Mouse (Mus musculus): ENCODE results near the gene Sec24c. TPM values are rescaled to one million over a fixed set of nuclear protein-coding genes. Genes with fewer than 3 reads are reported as not detected.
"Not testable (repeated sequence)": the region's sequence is repeated elsewhere in the genome, so short reads cannot be mapped to it uniquely, and the experiment has no call there.

Sec24c gene
- polyA plus RNA-seq, 1 experiment from 2014 or later = 69.5 TPM

DNA sequence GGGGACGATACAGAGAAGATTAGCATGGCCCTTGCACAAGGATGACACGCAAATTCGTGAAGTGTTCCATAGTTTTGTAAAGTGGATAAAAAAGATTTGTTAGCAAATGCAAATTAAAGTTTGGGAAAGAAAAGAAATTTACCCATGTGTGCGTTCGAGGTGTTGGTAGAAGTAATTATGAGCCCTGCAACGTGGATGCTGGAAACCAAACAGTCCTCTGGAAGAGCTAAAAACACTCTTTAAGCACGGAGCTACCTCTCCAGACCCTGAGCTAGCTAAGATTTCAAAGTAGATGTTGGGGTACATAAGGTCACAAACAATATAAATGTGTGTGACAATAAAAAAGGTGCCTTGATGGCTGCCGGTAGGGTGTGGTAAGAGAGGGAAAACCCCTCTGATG, 27.4 kb downstream of the Sec24c start:
- WGBS = 72% methylated on average over 8 of the region's 8 CpGs
- no peak for ATAC-seq (ENCODE audit: extremely low read depth, insufficient number of reproducible peaks, low FRiP score, low TSS enrichment)
- Histone ChIP-seq H3K36me3 (peaks cover 40% of the 10 kb centered on the region), H3K4me1 (peaks cover 65% of the 10 kb centered on the region), H3K4me2 (peak overlapping the region; percentile 76), H3K27me3 (replicated peaks) (no peaks in the 10 kb centered on the region), H3K9ac (peak overlapping the region; percentile 96), H3K27ac (replicated peaks) (peak overlapping the region; percentile 93), H3K9me3 (no peaks in the 10 kb centered on the region), H3K4me3 (peak overlapping the region; percentile 91)

DNA sequence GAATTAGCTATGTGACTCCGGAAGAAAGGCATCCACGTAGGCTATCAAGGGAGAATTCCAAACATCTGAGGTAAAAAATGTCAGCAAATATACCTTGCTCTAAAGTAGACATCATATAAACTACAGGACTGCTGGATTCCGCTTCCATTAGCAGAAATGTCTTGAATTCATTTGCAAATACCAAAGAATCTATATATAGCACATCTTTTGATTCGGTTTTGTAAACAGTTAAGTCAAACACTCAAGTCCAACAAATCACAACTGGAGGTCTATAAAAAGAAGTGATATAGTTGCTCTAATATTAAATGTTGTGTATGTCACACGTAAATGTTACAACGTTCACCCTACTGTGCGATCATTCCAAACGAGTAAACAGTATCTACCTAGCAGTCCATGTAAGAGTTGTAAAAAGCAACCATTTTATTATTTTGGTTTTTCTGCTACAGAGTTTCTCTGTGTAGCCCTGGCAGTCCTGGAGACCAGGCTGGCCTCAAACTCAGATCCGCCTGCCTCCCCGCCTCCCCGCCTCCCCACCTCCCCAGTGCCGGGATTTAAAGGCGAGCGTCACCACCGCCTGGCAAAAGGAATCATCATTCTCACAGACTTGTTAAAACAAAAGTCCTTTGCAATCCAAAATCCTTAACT, 28.1 kb downstream of the Sec24c start:
- Histone ChIP-seq H3K36me3 (peaks cover 40% of the 10 kb centered on the region), H3K27me3 (replicated peaks) (no peaks in the 10 kb centered on the region), H3K27ac (replicated peaks) (peak overlapping the region; percentile 93), H3K4me1 (peaks cover 61% of the 10 kb centered on the region), H3K9me3 (no peaks in the 10 kb centered on the region), H3K9ac (peak overlapping the region; percentile 96), H3K4me2 (peak overlapping the region; percentile 76), H3K4me3 (peak overlapping the region; percentile 91)
- 6% methylated on average over 15 of the region's 15 CpGs for WGBS
- 0 out of 2 replicates have a peak, but pooled peaks have one; percentile 35 for ATAC-seq (ENCODE audit: extremely low read depth, insufficient number of reproducible peaks, low FRiP score, low TSS enrichment)

DNA sequence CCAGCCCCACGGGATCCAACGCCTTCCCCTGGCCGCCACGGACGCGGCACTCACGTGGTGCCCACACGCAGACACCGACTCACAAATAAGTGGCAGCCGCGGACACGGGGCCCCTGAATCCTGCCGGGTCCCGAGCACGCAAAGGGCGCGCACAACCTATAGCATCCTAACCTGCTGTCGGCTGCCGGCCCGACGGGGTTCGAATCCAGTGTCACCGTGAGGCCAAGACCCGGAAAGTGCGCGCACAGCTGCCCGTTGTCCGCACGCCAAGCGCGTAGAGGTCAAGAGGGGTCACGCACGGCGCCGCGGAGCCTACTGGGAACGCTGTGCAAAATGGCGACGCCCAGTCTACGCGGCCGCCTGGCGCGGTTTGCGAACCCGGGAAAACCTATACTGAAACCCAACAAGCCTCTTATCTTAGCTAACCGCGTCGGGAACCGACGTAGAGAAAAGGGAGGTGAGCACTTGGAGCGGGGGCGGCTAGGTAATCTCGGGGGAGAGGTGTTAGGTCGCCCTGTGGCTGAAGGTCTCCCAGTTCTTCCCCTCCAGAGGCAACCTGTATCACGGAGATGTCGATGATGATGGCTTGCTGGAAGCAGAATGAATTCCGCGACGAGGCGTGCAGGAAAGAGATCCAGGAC, 28.8 kb downstream of the Sec24c start, which contains the start of gene Chchd1:
Gene Chchd1 (plus strand): TSS at position 266 of the 641 bp plus-strand sequence.
- no peaks in the 10 kb centered on the region for H3K27me3 ChIP-seq (replicated peaks)
- H3K4me1 ChIP-seq = peaks cover 55% of the 10 kb centered on the region
- peak; percentile 66; the same call in 1 of the 2 replicates for ATAC-seq (ENCODE audit: extremely low read depth, insufficient number of reproducible peaks, low FRiP score, low TSS enrichment)
- peaks cover 37% of the 10 kb centered on the region for H3K36me3 ChIP-seq
- peak within 1 kb of the TSS; percentile 93 for H3K27ac ChIP-seq (replicated peaks)
- H3K9me3 ChIP-seq = no peaks in the 10 kb centered on the region
- peak within 1 kb of the TSS; percentile 96 for H3K9ac ChIP-seq
- peak within 1 kb of the TSS; percentile 91 for H3K4me3 ChIP-seq
- under 1% methylated on average over 61 of the region's 61 CpGs for WGBS
- H3K4me2 ChIP-seq = peak within 1 kb of the TSS; percentile 76

DNA sequence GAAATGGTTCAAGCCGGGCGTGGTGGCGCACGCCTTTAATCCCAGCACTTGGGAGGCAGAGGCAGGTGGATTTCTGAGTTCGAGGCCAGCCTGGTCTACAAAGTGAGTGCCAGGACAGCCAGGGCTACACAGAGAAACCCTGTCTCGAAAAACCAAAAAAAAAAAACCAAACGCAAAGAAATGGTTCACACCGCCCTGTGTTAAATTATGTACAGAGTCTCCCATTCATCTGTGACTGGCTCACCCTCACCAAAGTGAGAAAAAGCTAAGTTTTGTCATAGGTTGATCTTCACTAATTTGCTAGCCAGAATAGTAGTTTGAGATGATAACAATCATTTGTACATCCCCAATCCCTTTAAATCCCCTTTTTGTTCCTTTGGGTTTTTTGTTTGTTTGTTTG, 29.4 kb downstream of the Sec24c start:
- Histone ChIP-seq H3K4me2 (peak overlapping the region; percentile 76), H3K36me3 (peaks cover 31% of the 10 kb centered on the region)
- WGBS = 10% methylated on average over 8 of the region's 8 CpGs

DNA sequence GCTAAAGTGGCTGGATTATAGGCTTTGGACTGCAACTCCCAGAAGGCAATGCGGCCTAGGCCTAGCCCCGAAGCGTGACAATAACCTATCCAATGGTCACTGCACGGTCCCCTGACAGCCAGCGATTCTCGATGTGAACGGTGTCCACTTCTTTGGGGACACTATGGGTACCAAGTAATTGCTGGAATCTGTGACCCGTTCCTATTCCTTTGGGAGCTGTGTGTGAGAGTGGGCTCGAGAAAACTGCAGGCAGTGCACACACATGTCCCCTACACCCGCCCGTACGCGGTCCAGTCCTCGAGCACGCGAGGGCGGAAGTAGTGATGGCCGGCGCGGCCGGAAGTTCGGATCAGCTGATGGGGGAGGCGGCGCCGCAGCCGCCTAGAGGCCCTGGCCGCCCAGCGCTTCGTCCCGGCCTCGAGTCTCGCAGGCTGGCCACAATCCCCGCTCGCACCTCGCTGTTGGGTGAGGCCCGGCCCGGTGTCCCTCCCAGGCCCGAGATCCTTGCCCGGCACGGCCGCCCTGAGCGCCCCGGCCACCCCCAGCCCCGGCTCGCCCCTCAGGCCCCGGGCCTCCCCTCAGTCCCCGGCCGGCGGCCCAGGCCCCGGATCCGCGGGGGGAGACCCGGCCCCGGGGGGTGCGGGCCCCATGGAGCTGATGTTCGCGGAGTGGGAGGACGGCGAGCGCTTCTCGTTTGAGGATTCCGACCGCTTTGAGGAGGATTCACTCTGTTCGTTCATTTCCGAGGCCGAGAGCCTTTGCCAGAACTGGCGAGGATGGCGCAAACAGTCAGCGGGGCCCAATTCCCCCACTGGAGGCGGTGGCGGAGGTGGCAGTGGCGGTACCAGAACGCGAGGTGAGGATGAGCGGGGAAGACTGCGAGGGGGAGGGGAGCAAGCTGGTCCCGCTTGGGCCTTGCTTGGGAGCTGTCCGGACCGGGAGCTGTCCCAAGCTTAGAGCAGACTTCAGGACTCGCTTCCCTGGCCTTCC, 33.4 kb downstream of the Sec24c start, which contains the start of gene Zswim8:
Gene Zswim8 (plus strand): TSS at position 352 of the 990 bp plus-strand sequence.
- H3K4me1 ChIP-seq = peaks cover 32% of the 10 kb centered on the region
- no peaks in the 10 kb centered on the region for H3K9me3 ChIP-seq
- H3K27ac ChIP-seq (replicated peaks) = peak within 1 kb of the TSS; percentile 91
- peak within 1 kb of the TSS; percentile 87 for H3K4me2 ChIP-seq
- ATAC-seq (ENCODE audit: extremely low read depth, insufficient number of reproducible peaks, low FRiP score, low TSS enrichment) = peak; percentile 84
- peak within 1 kb of the TSS; percentile 99 for H3K4me3 ChIP-seq
- H3K9ac ChIP-seq = peak within 1 kb of the TSS; percentile 99
- H3K27me3 ChIP-seq (replicated peaks) = no peaks in the 10 kb centered on the region
- under 1% methylated on average over 75 of the region's 80 CpGs for WGBS
- H3K36me3 ChIP-seq = peaks cover 45% of the 10 kb centered on the region

More for the DNA sequence above, 29.4 kb downstream of the Sec24c start:
- Histone ChIP-seq H3K4me3 (peak overlapping the region; percentile 91), H3K9ac (peak overlapping the region; percentile 96), H3K27ac (replicated peaks) (peak overlapping the region; percentile 93), H3K4me1 (peaks cover 53% of the 10 kb centered on the region)
- not testable (repeated sequence) for H3K9me3 ChIP-seq; ATAC-seq (ENCODE audit: extremely low read depth, insufficient number of reproducible peaks, low FRiP score, low TSS enrichment); H3K27me3 ChIP-seq (replicated peaks)

DNA sequence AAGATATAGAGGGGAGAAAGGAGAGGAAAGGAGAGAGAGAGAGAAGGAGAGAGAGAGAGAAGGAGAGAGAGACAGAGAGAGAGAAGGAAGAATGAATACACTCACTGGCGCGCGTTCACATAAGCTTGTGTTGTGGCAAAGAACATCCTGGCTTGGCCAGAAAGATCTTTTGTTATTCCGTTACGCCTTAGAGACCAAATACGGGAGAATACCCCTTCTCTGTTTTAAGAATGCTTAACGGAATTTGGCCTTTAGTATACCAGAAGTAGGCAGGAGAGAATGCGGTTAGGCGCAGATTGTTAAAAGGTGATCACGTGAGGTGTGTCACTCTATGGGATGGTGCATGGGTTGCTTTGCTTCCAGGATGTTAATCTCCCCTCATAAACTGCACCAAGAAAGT, 34.1 kb downstream of the Sec24c start:
- H3K27me3 ChIP-seq (replicated peaks) = no peaks in the 10 kb centered on the region
- peak overlapping the region; percentile 99 for H3K4me3 ChIP-seq
- peak overlapping the region; percentile 99 for H3K9ac ChIP-seq
- peaks cover 38% of the 10 kb centered on the region for H3K4me1 ChIP-seq
- no peaks in the 10 kb centered on the region for H3K9me3 ChIP-seq
- peak overlapping the region; percentile 87 for H3K4me2 ChIP-seq
- ATAC-seq (ENCODE audit: extremely low read depth, insufficient number of reproducible peaks, low FRiP score, low TSS enrichment) = no peak
- peaks cover 53% of the 10 kb centered on the region for H3K36me3 ChIP-seq
- whole genome bisulfite sequencing = 9% methylated on average over 10 of the region's 10 CpGs
- peak overlapping the region; percentile 91; the same call in 1 of the 2 replicates for H3K27ac ChIP-seq (replicated peaks)

DNA sequence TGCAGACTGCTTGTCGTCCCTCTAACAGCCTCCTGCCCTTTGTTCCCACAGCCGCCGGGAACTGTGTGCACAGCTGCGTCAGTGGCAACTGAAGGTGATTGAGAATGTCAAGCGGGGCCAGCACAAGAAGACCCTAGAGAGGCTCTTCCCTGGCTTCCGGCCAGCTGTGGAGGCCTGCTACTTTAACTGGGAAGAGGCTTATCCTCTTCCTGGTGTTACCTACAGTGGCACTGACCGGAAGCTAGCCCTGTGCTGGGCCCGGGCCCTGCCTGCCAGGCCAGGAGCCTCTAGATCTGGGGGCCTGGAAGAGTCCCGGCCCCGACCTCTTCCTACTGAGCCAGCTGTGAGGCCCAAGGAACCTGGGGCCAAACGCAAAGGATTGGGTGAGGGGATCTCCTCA, 39.7 kb downstream of the Sec24c start:
- H3K9ac ChIP-seq = peak overlapping the region; percentile 64
- ATAC-seq (ENCODE audit: extremely low read depth, insufficient number of reproducible peaks, low FRiP score, low TSS enrichment) = peak; percentile 22; the same call in 1 of the 2 replicates
- H3K9me3 ChIP-seq = no peaks in the 10 kb centered on the region
- H3K27me3 ChIP-seq (replicated peaks) = no peaks in the 10 kb centered on the region
- 24% methylated on average over 11 of the region's 11 CpGs for WGBS
- peak overlapping the region; percentile 83 for H3K27ac ChIP-seq (replicated peaks)
- H3K36me3 ChIP-seq = peaks cover 91% of the 10 kb centered on the region
- H3K4me1 ChIP-seq = peaks cover 38% of the 10 kb centered on the region
- peak overlapping the region; percentile 24; the same call in 1 of the 2 replicates for H3K4me2 ChIP-seq
- H3K4me3 ChIP-seq = no peak overlapping the region

DNA sequence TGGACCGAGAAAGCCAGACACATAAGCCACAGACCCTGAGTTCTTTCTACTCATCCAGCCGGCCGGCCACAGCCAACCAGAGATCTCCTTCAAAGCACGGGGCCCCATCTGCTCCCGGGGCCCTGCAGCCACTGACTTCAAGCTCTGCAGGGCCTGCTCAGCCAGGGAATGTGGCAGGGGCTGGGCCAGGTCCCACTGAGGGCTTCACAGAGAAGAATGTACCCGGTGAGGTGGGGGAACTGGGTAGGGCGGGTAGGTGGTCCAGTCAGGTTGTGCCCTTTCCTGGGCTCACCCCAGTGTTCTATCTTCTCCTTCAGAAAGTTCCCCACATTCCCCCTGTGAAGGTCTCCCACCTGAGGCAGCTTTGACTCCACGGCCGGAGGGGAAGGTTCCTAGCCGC, 44.3 kb downstream of the Sec24c start:
- Histone ChIP-seq H3K27me3 (replicated peaks) (no peaks in the 10 kb centered on the region), H3K4me3 (no peak overlapping the region), H3K36me3 (peaks cover 100% of the 10 kb centered on the region), H3K4me2 (no peak overlapping the region), H3K27ac (replicated peaks) (no peak overlapping the region), H3K4me1 (peaks cover 17% of the 10 kb centered on the region), H3K9me3 (no peaks in the 10 kb centered on the region), H3K9ac (no peak overlapping the region)
- ATAC-seq (ENCODE audit: extremely low read depth, insufficient number of reproducible peaks, low FRiP score, low TSS enrichment) = no peak
- WGBS = 85% methylated on average over 10 of the region's 10 CpGs

DNA sequence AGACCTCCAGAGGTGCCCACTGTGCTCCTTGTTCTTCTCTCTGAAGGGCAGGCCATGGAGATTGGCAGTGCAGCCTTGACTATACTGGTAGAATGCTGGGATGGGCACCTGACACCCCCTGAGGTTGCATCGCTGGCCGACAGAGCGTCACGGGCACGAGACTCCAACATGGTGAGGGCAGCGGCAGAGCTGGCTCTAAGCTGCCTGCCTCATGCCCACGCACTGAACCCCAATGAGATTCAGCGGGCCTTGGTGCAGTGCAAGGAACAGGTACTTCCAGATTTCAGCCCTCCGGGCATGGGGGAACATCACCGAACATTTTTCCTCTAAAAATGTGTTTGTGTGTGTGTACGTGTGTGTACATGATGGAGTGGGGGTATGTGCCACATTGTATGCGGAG, 45.7 kb downstream of the Sec24c start:
- Histone ChIP-seq H3K9me3 (no peaks in the 10 kb centered on the region), H3K27me3 (replicated peaks) (no peaks in the 10 kb centered on the region), H3K36me3 (peaks cover 100% of the 10 kb centered on the region), H3K9ac (no peak overlapping the region), H3K4me1 (peaks cover 5% of the 10 kb centered on the region), H3K4me3 (no peak overlapping the region), H3K4me2 (no peak overlapping the region), H3K27ac (replicated peaks) (no peak overlapping the region)
- 90% methylated on average over 12 of the region's 12 CpGs for WGBS
- no peak for ATAC-seq (ENCODE audit: extremely low read depth, insufficient number of reproducible peaks, low FRiP score, low TSS enrichment)

DNA sequence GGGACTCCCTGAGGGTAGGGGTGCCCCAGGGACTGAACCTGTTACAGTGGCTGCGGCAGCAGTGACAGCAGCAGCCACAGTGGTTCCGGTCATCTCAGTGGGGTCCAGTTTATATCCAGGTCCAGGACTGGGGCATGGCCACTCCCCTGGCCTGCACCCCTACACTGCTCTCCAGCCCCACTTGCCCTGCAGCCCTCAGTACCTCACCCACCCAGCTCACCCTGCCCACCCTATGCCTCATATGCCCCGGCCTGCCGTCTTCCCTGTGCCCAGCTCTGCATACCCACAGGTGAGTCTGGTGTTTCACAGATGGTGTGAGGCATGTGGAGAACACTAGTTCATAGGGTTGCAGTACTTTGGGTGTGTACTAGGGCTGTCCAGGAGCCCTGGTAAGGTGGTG, 47.3 kb downstream of the Sec24c start:
- Histone ChIP-seq H3K36me3 (peaks cover 100% of the 10 kb centered on the region), H3K9me3 (no peaks in the 10 kb centered on the region), H3K4me1 (peaks cover 17% of the 10 kb centered on the region), H3K27ac (replicated peaks) (no peak overlapping the region), H3K27me3 (replicated peaks) (no peaks in the 10 kb centered on the region), H3K9ac (no peak overlapping the region), H3K4me3 (no peak overlapping the region), H3K4me2 (no peak overlapping the region)
- ATAC-seq (ENCODE audit: extremely low read depth, insufficient number of reproducible peaks, low FRiP score, low TSS enrichment) = no peak
- 87% methylated on average over 4 of the region's 4 CpGs for WGBS

DNA sequence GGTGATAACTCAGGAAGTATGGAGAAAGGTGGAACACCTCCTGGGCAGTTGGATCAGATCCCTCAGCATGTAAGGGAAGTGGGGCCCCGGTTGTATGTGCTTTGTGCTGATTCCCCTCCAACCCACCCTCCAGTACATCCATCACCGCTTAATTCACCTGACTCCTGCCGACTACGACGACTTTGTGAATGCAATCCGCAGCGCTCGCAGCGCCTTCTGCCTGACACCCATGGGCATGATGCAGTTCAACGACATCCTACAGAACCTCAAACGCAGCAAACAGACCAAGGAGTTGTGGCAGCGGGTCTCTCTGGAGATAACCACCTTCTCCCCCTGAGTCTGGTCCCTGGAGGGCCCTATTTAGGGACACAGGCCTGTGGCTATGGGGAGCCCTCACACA, 48.9 kb downstream of the Sec24c start:
- Histone ChIP-seq H3K4me2 (no peak overlapping the region), H3K4me3 (no peak overlapping the region), H3K4me1 (peaks cover 17% of the 10 kb centered on the region), H3K27me3 (replicated peaks) (no peaks in the 10 kb centered on the region), H3K36me3 (peaks cover 100% of the 10 kb centered on the region), H3K9ac (no peak overlapping the region), H3K9me3 (no peaks in the 10 kb centered on the region), H3K27ac (replicated peaks) (no peak overlapping the region)
- WGBS = 87% methylated on average over 12 of the region's 12 CpGs
- ATAC-seq (ENCODE audit: extremely low read depth, insufficient number of reproducible peaks, low FRiP score, low TSS enrichment) = no peak

Data from heart, embryonic 13.5 days (tissue).